Mouse (Mus musculus): ENCODE results near the gene Bloc1s1.

The Bloc1s1 gene

DNA sequence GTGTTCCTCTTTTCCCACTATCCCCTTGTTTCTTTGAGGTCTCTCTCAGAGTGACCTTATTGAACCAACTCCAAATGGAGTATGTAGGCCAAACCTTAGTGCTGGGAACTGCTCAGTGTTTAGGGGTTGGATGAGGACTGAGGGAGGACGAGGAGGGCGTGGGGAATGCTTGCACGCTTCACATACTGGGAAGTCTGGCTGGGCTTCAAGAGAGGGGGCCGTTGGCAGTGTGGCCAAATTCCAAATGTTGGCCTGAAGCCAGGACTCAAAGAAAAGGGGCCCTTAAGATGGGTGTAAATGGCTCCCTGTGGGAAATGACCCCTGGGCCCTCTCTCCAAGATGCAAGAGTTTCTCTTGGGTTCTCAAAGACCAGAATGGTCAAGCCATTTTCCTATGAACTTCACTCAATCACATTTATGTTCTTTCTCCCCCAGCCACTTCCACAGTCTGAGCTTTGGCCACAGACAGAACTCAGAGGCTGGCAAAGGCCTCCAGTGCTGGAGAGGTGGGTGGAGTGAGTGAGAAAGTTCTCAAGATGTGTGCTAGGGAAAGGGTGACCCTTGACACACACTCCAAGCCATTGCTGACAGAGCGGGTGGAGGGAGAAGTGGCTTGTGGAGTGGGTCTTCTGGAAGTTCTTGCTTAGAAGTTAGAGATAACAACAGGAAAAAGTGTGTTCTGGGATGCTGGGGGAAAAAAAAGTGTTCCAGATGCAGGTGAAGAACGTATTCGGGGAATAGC lies 6.0 kb upstream of the Bloc1s1 start:
- peak; percentile 54 for DNase-seq

DNA sequence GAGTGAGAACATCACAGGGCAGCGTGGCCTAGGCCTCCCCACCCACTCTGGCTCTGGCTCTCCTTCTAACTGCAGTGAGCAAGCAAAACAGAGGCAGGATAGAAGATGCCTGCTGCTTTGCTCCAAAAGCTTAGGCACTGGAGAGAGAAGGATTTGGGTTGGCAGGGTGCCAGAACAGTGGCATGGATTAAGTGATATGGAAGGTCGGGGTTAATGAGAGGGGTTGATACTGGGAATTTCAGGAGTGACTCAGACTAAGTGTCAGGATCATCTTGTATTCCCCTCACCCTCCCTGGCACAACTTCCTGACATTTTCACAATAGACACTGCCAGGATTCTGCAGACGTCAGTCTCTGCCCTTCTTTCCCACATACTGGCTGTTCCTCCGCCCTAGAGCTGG lies 4.5 kb upstream of the Bloc1s1 start:
- DNase-seq = no peak

DNA sequence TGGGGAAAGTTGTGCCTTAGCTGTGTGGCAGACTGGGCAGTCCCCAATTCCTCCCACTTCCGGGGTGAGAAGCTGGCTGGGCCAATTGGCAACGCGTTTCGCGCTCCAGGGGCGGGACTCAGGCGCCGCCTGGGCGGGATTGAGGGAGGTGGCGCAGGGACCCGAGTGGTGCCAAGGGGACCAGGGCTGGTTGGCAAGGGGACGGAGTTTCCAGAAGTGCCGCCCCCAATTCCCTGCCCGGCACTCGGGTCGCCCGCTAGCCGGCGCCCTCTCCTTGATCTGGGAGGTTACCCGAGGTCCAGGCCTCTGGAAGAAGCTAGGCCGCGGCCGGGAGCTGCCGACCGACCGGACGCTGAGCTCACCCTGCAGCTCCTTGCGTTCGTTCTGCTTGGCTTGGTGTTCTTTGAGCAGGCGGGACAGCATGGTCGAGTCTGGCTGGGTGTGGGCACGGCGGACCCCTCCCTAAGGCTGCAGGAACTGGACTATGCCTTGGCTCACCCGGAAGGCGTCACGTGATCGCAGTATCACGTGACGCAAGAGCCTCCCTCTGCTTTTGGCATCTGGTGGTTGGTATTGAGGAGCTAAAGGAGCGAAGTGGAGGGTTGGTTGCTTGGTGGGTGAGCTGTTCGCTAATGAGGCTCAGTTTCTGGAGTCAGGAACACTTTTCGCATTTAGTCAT lies 683 bp downstream of the Bloc1s1 start:
- peak; percentile 92 for DNase-seq

DNA sequence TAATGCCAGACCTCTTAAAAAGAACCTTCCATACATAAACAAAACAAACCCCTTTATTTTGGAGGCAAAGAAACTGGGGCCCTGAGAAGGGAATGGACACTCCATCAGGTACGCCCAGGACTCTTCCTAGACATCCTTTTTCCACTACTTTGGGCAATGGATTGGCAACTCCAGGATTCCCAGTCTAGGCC lies 1.1 kb downstream of the Bloc1s1 start, which contains the start of gene Rdh5:
Gene Rdh5 (minus strand): TSS at position 67 of the 191 bp plus-strand sequence.
- DNase-seq = no peak

DNA sequence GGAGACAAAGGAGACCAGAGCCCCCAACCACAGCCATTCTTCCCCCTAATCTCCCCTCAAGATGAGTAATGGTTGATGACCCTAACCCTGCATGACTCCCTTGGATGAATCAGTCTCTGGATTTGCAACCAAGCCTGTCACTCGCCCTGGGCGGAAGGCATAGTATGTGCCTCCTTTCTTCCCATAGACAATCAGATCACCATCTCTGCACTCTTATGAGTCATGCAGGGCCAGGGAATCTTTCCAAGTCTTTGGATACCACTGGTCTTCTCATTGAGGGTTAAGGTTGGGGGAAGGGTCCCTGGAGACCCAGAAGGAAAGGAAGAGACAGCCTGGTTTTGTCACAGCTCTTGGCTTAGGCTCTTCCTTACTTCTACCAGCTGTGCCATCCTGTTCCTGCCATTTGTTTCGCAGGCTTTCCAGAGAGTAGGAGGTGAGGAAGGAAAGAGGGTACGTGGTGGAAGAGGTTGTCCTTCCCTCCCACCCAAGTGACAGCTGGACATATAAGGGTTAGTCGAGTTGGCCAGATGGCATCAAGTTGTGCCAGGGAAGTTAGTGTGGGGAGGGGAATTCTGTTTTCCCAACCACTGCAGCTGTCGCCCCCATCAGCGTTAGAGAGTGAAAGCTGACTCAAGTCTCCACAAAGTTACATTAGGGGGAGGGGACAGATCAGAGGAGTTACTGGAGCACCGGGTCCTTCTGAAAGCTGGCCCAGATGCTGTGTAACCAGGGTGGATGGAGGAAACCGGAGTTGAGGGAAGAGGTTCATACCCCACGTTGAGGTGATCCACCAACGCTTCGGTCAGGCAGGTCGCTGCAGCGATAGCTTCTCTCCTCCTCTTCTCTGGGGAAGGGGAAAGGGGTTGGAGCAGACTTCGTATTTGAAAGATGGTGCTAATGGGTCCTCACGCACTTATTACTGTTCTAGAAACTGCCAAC lies 1.7 kb downstream of the Bloc1s1 start:
- no peak for DNase-seq

DNA sequence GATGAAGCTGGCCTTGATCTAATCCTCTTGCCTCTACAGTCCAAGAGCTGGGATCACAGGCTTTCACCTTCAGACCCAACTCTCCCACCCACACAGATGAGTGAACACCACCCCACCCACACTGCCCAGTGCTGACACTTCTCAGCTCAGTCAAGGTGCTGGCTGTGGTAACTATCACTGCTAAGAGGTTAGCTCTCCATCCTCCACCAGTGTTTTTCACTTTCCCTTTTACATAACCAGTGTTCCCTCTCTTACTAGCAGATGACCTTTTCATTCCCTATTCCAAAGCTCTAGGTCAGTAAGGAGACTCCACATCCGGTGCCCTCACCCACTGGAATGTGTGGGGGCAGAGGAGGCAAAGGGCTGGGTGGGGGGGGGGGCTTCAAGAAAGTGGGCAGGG lies 2.6 kb downstream of the Bloc1s1 start:
- no peak for DNase-seq

DNA sequence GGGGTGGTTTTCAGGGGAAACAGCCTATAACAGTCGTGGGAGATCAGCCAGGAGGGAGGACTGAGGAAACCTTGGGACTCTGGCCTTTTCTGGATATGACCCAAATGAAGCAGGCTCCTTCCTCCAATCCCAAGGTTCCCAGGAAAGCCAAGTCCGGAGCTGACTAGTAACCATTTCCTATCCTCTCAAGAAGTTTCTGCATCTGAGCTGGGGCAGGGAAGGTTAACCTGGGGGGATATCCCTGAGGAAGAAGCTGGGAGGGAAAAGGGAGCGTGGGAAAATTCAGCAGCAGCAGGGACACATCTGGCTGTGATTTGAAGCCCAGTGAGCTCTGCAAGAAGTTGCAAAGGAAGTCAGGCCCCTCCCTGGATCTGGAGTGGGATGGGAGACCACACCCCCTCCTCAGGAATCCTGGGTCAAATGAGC lies 3.1 kb downstream of the Bloc1s1 start:
- no peak for DNase-seq

DNA sequence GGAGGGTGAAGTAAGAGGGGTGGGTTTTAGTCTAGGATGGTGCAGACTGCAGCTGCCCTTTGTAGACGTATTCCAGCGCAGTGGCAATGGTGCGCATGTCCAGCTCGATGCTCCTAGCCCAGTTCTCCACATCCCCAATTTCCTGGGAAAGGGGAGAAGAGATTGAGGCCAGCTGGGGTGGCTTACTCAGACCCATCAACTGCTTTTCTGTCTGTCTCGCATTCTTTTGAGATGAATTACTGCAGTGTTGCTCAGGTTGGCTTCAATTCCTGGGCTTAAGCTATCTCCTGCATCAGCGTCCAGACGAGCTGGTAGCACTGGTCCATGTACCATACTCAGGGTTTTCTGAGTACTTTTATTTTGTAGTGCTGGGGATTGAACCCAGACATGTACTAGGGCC lies 3.9 kb downstream of the Bloc1s1 start:
- no peak for DNase-seq

DNA sequence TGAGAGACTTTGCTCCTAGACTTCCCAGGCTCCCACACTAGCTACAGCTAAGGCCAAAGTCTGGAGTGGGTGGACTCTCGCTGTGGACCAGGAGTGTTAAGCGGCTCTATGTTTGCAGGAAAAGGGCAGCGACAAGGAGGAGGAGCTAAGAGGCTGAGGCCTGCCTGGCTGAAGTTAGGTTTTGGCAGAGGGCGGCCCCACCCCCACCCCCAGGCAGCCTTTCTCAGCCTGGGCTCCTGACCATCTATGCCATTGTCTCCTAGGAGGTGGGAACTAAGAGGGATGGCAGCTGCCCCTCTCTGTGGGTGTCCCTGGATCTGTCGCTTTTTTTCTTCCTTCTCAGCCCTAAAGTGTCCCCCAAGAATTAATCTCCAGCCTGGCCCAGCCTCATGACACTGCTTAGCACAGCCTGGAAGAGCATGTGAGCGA lies 4.6 kb downstream of the Bloc1s1 start:
- no peak for DNase-seq

DNA sequence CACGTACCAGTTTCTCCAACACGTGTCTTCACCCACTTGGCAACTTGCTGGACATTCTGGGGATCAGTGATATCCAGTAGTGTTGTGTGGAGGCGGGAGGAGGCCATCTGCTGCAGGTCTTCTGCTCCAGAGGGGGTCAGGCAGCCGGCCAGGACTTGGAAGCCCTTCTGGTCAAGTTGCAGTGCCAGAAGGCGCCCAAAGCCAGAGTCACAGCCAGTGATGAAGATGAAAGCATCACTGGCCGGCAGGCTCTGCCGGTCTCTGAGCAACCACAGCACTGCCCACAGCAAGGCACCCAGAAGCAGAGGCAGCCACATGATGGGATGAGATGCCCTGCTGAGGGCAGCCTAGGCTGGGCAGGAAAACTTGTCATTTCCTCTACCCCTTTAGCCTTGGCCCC lies 5.6 kb downstream of the Bloc1s1 start:
- DNase-seq = peak; percentile 55

DNA sequence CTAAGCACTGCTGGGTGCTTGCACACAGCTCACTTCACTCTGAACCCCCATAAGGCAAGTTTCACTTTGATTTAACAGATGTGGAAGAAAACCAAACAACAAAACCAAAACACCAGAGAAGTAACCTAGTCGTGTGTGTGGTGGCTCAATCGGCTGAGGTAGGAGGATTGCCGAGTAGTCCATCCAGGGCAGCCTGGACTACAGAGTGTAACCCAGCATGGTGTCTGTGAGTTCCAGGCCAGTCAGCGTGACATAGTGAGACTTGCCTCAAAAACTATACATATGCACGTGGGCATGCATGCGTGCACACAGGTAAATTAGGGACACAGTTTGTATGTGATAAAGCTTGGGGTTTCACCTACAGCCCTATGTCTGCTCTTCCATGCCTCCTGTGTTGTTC lies 6.4 kb downstream of the Bloc1s1 start:
- DNase-seq = no peak

DNA sequence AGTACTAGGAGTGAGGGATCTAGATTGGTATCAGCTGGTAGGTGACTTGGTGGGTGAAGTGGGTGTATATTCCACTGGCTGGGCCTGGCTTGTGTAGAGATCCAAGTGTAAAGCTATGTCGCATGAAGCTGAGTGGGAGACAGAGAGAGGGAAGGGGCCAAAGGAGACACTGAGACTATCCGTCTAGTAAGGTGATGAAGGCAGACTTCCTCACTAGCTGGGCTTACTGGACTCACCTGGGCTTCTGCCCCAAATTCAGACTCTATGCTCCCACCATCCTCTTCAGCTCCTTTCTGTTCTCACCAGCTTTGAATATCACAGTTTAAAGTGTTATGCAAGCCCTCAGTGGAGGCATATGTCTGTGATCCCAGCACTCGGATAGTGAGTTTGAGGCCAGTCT lies 7.2 kb downstream of the Bloc1s1 start:
- DNase-seq = no peak

DNA sequence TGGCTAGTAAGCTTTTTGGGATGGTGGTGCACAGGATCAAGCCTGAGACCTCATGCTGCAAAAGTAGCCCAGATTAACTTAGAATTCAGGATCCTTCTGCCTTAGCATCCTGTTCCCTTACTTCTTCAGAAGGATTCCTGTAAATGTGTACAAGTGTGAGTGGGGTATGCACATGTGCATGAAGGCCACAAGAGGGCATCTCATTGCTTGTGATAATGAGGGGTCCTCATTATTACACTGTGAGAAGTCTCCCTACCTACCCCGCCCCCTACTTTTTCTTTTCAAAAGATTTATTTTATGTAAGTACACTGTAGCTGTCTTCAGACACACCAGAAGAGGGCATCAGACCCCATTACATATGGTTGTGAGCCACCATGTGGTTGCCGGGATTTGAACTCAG lies 8.3 kb downstream of the Bloc1s1 start:
- no peak for DNase-seq

DNA sequence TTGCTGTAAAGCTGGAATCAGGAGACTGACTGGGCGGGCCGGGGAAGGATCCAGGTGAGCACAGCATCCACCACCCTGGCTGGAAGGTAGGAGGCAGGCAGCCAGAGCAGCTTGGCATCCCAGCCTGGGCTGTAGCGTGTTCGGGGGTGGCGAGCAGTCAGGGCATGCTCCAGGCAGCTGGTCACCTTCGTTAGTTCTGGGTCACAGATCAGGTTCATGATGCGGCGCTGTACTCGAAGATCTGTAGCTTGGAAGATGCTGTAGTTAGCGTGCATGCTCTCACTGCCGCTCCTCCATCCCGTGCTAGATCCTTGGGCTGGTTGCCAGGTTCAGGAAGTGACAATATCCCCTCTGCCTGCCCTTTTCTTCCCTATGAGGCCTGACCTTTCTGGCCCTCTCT lies 10.1 kb downstream of the Bloc1s1 start:
- no peak for DNase-seq

DNA sequence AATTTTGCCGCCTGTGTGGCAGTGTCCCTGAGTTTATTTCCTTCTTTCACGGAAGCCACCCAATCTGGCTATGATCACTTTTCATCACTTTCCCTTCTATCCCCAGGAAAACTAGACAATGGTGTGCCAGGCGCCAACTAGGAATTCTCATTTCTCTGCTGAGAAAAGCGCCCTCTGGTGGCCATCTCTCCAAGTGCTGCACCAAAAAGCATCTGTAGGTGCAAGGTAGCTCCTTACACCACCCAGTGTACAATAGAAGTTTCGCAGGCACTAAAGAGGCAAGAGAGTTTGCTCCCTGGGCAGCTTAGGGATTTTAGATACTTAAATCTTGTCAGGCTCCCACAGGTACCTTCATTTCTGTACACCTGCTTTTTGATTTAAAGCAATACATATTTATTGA lies 10.6 kb downstream of the Bloc1s1 start:
- peak; percentile 96 for DNase-seq

DNA sequence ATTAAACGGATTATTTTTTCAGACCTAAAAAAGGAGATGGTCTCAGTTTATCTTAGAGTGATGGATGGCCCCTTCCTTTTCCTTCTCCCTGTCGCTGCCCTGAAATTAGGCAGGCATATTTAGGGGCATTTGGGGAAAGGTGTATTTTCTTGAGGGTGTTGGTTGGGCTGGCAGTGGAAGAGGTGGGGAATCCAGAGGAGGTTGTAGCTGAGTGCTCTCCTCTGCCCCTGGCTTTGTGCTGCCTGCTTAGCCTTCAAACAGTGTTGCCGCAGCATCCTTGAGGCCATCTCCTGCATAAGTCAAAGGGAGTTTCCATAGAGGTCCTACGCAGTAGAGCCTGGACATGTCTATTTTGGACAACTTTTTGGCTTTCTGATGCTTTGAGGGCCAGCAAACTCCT lies 11.0 kb downstream of the Bloc1s1 start:
- no peak for DNase-seq

DNA sequence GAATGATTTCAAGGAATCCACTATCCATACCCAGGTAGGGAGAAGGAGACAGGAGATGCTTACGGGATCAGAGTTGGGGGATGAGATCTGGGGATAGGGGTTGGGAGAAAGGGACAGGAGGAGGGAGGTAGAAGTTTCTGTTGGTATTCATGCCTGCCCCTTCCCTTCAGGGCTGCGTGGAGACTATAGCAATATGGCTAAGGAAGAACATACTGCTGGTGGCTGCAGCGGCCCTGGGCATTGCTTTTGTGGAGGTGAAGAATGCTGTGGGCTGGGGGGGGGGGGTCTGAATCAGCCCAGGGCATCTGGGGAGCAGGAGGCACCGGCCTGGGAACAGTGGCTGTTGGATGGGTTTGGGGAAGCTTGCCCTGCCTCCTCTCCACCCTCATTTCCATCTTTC lies 11.6 kb downstream of the Bloc1s1 start:
- DNase-seq = no peak

DNA sequence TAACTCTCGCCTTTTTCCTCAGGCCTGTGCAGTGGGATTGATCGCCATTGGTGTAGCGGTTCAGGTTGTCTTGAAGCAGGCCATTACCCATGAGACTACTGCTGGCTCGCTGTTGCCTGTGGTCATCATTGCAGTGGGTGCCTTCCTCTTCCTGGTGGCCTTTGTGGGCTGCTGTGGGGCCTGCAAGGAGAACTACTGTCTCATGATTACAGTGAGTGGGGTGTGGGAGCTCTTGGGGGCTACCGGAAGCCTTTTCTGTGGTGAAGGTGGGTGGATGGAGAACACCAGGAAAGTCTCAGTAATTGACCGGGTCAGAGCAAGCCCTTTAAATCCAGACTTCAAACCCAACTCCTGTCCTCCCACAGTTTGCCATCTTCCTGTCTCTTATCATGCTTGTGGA lies 12.4 kb downstream of the Bloc1s1 start:
- no peak for DNase-seq

DNA sequence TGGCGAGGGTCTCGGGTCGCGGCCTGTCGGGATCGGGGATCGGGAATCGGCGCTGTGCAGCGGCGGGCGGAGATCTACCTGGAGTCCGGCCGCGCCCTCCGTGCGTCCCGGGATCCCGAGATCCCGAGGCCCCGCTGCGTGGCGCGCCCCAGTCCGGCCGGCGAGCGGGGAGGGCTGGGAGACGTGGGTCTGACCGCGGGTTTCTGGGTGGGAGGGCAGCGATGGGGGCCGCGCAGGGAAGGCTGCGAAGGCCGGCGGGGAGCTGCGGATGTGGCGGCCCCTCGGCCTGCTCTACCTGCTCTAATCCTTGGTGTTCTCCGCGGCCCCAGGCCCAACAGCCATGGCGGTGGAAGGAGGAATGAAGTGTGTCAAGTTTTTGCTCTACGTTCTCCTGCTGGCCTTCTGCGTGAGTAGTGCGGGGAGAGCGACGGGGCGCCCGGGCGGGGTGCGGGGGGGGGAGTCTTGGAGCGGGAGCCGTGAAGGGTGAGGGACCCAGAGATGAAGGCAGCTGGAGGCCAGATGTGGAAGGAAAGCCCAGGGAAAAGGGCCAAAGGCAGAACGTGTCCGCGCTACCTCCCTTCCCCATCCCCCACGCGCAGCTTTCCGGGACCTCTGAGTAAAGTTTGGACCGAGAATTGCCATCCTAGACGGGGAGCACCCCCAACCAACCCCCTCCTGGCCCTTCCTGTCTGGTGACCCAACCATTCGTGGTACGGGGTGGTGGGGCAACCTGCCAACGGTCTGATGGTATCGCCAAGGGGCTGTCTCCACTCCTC lies 13.6 kb downstream of the Bloc1s1 start:
- DNase-seq = peak; percentile 76

DNA sequence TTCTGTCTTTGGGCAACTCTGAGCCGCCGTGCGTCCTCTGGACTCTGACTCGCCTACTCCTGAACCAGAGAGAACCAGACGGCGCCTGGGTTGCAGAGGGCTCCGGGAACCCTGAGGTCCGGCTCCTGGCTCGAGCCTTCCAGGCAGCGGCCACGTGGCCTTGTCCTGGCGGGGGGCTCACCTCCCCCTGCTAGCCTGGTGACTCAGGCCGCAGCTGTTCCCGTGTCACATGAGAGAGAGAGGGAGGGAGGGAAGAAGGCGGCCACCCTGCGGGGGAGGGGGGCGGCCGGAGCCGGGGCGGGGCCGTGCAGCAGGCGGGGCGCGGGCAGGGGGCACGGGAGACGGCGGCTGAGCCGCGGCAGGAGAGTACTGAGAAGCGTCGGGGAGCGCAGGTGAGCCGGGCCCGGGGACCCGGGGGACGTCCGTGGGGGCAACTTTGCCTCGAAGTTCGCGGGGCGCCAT lies 14.2 kb downstream of the Bloc1s1 start:
- peak; percentile 62 for DNase-seq

DNA sequence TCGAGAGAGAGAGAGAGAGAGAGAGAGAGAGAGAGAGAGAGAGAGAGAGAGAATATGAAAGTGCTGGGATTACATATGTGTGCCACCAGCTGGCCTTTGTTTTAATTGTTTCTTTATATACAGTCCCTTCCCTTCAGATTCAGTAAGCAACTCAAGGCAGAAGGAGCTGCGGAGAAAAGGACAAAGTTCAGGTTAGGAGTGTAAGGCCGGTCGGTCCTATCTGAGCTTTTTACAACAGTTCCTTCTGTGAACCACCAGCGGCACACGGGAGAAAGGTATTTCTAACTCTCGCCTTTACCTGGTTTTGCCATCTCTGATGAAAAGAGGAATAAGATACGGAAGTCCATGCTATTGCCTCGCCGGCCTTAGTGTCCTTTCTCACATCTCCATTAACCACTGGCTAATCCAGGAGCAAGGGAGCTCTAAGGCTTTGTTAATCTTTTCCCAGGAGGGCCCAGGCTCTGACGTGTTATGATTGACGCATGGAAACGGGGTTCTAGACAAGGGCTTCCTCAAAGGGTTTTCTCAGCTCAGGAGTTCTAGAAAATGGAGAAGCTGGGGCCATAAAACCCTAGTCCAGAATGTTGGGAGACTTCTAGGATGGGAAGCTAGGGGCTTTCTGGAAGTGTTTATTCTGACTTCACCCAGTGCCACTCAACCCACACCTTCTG lies 14.9 kb downstream of the Bloc1s1 start:
- DNase-seq = no peak

DNA sequence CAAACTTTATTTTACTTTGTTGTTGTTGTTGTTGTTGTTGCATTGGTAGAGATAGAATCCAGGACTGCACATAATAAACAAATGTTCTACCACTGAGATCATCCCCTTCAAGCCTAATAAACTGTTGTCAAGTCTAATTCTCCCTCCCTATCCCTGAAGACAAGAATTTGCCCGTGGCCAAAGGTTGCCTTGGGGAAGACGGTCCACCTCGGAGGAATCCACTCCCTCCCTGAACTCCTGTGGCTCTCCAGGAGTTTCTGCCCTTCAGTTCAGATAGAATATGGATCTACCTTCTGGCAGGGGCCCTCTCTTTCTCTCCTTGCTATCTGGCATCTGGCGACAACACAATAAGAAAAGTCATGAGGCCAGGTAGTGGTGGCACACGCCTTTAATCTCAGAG lies 19.0 kb downstream of the Bloc1s1 start:
- no peak for DNase-seq
